Mouse (Mus musculus) lung, adult 18-20 months (tissue): ENCODE results near the gene Eomes.

ENCODE experiments used
- DNase-seq, 2 experiments: peaks; one replicate each; pipeline ENCODE4 v3.0.0; 2022; ENCODE audit warnings: mixed read lengths in 2 of 2

Gene Eomes

DNA sequence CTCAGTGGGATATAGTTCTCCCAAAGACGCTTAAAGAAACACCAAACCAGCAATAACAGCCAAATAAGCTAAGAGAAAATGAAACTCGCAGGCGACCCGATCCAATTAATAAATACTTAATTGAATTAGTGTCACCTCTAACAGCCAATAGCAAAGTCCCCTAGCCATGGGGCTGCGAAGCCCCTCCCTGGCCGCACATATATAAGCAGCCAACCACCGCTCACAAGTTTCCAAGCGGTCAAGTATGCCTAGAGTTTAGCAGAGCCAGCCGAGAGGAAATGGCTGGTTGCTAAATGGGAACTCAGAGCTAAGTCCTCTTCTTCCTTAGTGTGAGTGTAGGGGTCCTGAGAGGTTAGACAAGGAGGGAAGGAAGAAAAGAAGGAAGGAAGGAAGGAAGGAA is at the start of gene Eomes:
Eomes (plus strand) TSS at position 252 of the 400 bp plus-strand sequence.
- DNase-seq: no peak

GRCm38 (mm10) chr9:118444809-118445208 is 33.2 kb upstream of the Eomes start:
- DNase-seq: no peak

DNA sequence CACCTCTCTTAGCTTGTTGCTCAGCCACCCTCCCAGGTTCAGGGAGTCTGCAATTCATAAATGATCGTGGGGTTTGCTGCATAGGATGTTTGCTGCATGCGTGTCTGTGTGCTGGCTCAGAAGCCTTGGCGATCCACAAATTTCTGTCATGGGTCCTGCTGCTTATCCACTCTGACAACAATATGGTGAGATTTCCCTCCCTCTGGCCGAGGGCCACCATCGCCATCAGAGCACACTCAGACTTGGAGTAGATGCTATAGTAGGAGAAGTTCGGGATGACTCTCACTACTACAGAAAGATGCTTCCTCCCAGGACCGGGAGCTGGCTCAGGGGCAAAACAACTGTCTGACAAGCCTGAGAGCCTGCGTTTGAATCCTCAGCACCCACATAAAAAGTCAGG is 28.7 kb upstream of the Eomes start:
- no peak for DNase-seq

DNA sequence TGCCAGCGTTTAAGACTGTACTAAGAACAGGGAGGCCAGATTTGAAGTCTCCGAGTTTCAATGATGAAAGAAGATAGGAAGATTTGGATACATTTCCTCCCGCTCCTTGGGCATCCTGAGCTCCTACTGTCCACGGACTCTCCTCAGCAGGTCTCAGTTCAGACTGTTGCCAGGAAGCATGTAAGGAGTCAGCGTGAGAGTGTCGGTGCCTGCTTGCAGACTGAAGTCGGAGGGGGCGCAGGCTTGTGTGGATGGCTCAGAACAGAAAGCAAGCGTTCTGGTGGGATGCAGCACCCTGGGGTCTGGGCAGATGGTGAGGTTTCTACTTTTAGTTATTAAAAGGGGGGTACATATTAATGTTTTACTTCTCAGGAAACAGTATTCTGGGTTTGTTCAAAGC is 24.6 kb upstream of the Eomes start:
- DNase-seq: no peak

DNA sequence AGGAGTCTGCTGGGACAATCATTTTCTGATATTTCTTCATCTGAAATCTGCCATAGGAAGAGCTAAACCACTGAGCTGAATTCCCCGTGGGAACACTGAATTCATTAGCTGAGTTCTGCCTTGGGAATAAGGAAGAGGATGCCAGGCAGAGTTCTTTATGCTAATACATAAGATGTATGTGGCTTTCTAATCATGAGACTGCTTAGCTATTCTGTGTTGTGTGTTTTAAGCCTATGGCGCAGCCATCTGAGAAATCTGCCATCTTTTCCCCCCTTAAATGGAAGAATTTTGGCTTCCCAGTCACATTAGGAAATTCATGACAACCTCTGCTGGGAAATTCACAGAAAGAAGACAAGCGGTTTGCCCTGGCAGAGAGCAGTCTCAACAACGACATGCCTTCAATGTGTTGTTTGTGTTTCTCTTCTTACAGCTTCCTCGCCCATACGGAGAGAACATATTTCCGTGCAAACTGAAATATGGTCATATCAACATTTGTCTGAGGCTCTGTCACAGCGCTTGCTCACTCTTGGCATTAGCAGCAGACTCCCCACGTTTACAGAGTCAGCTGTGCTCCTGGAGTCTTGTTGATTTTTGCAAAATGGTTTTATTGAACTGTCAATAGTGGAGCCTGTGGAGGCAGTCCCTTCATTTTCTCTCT is 22.7 kb upstream of the Eomes start:
- DNase-seq: no peak

- no peak for DNase-seq
Measured at GRCm38 (mm10) chr9:118456405-118456804, 21.6 kb upstream of the Eomes start.

DNA sequence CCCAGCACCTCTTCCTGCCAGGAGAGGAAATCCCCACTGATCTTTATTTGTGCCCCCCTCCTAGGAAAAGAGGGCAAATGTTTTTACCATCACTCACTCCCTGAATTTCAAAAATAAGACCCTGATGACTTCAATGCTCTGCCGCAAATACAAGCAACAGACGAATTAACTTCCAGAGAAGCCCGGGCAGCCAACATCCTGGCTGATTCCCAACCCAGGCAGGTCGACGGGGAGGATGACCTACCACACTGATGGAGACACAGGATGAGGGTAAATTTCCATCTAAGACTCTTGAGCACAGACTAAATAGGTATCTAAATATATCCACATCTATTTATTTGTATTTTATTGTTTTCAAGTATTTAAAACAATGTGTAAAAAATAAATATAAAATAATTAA is 20.0 kb upstream of the Eomes start:
- DNase-seq: no peak

DNA sequence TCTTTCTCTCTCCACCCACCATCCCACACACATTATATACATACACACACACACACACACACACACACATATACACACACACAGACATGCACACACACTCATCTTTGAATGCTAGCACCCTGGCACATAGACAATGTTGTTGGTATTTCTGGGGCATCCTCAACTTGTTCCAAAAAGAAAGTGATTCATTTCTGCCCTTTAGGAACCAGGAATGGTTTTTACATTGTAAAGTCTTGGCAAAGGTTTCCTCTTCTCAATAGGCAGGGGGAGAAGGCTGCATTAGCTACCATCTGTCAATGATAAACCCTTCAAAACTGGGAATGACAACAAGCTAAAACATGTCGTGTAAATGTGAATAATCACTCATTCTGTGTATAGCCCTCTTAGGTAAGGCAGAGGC is 14.0 kb upstream of the Eomes start:
- DNase-seq: no peak

- DNase-seq: no peak
Measured at GRCm38 (mm10) chr9:118468301-118468700, 9.7 kb upstream of the Eomes start.

- DNase-seq: no peak
Measured at GRCm38 (mm10) chr9:118469272-118469671, 8.7 kb upstream of the Eomes start.

- DNase-seq: no peak
Measured at GRCm38 (mm10) chr9:118471296-118471695, 6.7 kb upstream of the Eomes start.

DNA sequence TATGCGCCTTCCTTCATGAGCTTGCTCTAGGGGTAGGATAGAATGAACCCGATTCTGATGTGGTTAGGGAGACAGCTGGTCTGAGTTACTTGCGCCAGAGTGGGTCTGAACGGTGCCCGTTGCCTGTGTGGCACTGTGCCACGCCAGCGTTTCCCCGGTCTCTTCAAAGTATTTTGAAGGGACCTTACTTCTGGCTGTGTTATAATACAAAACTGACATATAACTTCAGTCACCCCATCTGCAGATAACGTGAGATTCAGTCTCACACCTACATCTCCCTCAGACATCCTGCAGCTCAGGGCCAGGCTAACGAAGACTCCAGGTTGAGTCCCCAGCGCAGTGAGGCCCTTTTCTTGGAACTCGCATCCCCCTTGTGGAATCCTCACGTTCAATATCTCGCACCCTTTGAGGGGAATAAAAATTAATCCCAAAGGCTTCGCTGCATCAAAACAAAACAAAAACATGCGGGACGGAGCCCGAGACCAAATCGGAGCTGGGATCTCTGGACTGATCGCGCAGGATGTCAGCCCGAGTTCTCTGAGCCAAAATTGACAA is 1.7 kb upstream of the Eomes start:
- no peak for DNase-seq

- no peak for DNase-seq
Measured at GRCm38 (mm10) chr9:118476766-118477271, 1.2 kb upstream of the Eomes start.

DNA sequence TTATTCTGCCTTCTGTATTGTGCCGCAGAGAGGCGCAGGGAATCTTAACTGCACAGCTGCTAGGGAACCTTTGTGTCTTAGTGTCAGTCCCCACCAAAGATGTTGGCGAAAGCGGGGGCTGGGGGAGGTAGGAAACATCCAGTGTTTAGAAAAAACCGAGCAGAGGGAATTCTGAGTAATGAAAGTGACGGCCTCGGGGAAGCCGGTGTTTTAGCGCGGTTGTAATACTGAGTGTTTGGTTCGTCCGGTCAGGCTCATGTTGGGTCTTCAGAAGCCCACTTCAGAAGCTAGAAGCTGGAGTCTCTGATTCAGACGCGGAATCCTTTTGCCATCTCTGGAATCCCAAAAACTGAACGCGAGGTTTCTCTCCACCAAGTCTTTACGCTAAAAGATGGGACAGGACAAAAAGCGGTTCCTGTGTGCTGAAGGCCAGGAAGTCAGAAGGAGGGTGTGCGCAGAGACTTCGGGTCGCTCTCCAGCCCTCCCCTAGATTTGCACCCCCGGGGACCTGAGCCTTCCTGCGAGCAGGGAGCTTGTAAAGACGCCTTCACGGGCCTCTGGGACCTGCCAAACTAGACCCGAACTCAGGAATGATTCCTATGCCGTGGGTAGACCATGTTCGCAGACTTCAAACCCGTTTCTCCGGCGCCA is 606 bp upstream of the Eomes start:
- DNase-seq: no peak

DNA sequence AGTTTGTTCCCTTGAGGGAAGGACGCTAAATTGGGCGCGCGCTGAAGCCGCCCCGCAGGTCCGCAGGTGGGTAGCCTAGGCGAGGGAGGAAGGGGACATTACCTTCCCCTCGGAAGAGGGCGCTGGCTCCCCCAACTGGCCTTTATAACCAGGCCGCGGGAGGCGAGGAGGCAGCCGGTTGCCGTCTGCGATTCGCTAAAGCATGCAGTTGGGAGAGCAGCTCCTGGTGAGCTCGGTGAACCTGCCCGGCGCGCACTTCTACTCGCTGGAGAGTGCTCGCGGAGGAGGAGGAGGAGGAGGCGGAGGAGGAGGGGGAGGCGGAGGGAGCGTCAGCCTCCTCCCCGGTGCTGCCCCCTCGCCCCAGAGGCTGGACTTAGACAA is 436 bp downstream of the Eomes start:
- DNase-seq: no peak

GRCm38 (mm10) chr9:118478839-118479507 is 961 bp downstream of the Eomes start:
- no peak for DNase-seq

DNA sequence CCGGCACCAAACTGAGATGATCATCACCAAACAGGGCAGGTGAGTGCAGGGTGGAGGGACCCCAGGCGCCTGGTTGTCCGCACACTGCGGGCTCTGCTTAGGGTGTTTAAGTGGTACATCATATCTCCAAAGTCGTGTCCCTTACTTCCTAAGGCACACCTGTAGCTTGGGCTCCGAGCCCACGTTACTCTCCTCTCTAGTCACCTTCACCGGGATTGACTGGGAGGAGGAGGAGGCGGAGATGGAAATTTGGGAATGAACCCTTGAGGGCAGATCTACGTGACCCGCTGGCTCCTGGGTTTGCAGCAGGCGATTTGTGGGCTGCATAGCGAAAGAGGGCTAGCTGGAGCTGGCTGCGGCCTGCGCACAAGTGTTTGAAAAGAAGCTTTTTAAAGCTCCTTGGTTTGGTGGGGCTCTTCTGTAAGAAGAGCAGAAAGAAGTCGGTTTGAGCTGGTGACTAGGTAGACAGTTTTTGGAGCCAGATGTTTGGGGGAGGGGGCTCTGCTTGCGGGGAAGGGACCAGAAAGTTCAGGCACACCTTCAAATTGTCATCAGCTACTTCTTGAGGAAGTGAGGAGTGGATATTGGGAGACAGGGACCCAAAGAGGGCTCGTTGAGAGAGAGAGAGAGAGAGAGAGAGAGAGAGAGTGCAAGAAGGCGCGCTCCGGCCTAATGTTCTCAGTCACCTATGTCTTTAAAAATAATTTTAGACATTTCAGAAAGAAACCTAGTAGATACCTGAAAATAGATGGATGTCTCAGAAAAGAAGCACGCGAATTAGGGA is 1.7 kb downstream of the Eomes start:
- no peak for DNase-seq

DNA sequence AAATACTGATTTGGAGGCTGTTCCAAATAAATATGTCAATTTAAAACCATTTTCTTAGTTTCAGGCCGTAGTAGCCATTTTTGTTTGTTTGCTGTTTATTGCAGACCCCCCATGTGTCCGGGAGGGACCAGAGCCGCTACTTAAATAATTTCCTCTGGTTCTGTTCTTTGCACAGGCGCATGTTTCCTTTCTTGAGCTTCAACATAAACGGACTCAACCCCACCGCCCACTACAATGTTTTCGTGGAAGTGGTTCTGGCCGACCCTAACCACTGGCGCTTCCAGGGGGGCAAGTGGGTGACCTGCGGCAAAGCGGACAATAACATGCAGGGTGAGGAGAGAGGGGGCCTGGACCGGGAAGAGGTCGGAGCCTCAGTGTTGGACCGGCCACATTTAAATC is 2.3 kb downstream of the Eomes start:
- no peak for DNase-seq

GRCm38 (mm10) chr9:118482210-118482609 is 4.2 kb downstream of the Eomes start:
- DNase-seq: no peak

DNA sequence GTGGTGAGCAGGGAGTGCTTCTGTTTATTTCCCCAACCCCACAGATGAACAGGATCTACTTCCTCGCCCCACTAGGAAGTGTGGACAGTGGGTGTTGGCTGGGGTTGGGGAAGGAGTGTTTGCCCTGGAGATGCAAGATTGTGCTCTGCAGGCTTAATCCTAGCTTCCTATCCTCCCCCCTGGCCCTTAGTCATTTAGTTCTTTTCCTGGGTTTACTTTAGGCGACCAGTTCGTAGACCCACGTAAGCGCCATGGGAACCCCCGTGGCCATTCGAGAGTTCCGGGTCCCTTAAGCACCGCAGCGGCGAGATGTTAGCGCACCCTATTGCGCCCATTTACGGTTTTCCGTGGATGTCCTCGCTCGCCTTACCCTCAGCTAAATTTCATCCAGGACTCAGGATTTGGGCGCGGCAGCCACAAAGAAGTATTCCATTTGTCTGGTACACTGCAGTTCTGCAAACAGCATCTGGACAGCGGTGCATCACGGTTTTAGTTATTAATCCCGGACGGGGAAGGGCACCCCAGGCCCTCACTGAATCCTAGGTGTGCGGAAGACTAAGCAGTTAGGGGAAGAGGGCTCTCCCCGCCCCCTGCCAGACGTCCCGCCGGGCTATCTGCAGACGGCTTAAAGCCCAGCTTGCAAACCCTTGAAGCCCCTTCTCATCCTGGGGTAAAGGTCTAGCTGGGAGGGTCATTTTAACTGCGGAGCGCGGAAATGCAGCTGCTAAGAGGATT is 8.5 kb downstream of the Eomes start:
- no peak for DNase-seq

DNA sequence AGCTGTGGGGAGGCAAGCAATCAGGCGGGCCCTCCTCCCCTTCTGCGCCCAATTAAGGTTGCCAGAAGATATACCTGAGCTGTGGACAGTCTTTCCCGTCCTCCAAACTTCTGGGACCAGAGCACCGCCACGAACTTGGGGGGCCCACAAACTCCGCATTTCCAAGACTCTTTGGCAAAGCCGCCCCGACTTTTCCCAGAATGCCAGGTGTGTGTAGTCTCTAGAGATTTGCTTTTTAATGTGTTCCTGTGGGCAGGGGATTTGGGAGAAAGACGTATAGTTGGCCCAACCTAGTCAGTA is 9.0 kb downstream of the Eomes start:
- DNase-seq: no peak

DNA sequence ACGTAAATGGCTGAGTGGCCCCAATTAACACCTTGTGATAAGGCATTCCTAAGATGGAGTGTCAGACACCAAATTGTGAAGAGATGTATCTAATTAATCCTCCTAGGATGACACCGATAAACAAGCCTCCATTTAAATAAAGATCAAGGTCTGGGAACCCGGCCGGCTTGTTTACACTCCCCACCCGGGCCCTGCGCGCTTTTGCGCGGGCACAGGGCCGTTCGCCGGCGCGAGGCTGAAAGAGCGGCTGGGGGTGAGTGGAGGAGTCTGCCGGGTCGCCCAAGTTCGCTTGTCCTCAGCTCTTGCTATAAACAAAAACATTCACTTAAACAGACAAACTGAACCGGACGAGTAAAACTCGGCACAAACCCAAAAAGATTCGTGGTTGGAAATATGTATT is 9.6 kb downstream of the Eomes start:
- no peak for DNase-seq
